Mouse (Mus musculus): ENCODE measurements around the gene Atg16l1. TPM values are rescaled to one million over a fixed set of nuclear protein-coding genes. Genes with fewer than 3 reads are reported as not detected.

Gene Atg16l1
- polyA plus RNA-seq, 1 experiment from 2014 or later = 53.6 TPM

DNA sequence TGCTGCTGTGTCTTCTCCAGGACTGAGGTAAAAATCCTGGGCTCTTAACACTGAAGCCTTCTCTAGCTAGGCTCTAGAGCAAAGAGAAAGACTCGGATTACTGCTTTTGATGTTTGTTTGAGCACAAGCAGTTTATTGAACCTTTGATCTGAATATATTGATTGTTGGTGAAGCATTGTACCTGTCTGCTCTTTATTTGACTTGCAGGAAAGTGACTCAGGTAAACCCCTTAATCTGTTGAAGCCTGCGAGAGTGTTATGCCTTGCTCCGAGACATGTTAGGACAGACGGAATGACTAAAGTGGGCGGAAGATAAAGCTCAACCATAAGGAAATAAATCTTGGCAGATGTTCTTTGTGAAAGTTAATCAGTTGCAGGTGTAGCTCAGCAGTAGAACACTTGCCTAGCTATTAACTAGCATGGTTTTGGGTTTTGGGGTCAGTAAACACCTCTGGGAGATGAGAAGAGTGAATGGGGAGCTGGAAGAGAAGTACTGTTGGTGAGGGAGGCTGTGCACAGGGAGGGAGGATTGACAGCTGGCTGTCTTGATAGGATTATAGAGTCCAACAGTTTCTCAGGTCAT is 23.6 kb downstream of the Atg16l1 start:
- ATAC-seq (ENCODE audit: low FRiP score, low read depth) = no peak
- 82% methylated on average over 5 of the region's 5 CpGs for WGBS

DNA sequence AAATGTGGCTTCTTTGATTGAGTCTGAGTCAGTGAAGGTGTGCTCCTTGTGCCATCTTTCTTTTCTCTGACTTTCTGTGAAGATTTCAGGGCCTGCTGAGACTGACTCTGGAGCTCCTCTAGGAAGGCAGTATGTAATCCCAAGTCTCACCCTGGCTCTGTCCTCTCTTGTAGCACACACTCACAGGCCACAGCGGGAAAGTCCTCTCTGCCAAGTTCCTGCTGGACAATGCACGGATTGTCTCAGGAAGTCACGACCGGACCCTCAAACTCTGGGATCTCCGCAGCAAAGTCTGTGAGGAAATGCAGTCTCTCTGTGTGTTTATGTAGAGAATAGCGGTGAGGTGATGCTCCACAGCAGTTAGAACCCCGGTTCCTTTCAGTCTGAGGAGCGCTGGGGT is 30.0 kb downstream of the Atg16l1 start:
- Histone ChIP-seq H3K4me1 (no peaks in the 10 kb centered on the region), H3K27ac (replicated peaks) (no peak overlapping the region), H3K4me3 (no peak overlapping the region), H3K9me3 (no peaks in the 10 kb centered on the region), H3K4me2 (replicated peaks) (no peak overlapping the region), H3K27me3 (no peaks in the 10 kb centered on the region), H3K36me3 (peaks cover 87% of the 10 kb centered on the region), H3K9ac (replicated peaks) (no peak overlapping the region)
- ATAC-seq (ENCODE audit: low FRiP score, low read depth) = no peak
- 95% methylated on average over 8 of the region's 8 CpGs for WGBS

More for the DNA sequence above, 23.6 kb downstream of the Atg16l1 start:
- Histone ChIP-seq H3K9ac (replicated peaks) (no peak overlapping the region), H3K27ac (replicated peaks) (no peak overlapping the region), H3K36me3 (peaks cover 98% of the 10 kb centered on the region), H3K9me3 (no peaks in the 10 kb centered on the region), H3K27me3 (no peaks in the 10 kb centered on the region), H3K4me2 (replicated peaks) (no peak overlapping the region), H3K4me1 (no peaks in the 10 kb centered on the region), H3K4me3 (no peak overlapping the region)

DNA sequence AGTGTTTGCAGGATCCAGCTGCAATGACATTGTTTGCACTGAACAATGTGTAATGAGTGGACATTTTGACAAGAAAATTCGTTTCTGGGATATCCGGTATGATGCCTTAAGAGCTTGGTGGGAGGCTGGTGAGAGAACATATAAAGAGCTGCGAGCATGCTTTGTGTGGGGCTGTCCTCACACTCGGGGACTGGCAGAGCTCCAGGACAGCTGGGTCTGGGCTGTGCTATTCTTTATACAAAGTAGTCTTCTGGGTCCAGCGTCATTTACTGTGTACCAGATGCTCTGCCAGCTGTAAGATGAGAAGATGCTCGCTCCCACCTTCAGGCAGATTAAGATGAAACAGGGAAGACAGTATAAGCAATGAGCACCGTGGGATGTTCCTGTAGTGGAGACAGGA is 30.6 kb downstream of the Atg16l1 start:
- no peaks in the 10 kb centered on the region for H3K9me3 ChIP-seq
- peaks cover 87% of the 10 kb centered on the region for H3K36me3 ChIP-seq
- no peak overlapping the region for H3K4me3 ChIP-seq
- H3K27me3 ChIP-seq = no peaks in the 10 kb centered on the region
- no peak overlapping the region for H3K27ac ChIP-seq (replicated peaks)
- WGBS = 88% methylated on average over 7 of the region's 7 CpGs
- H3K4me2 ChIP-seq (replicated peaks) = no peak overlapping the region
- H3K4me1 ChIP-seq = no peaks in the 10 kb centered on the region
- no peak for ATAC-seq (ENCODE audit: low FRiP score, low read depth)
- no peak overlapping the region for H3K9ac ChIP-seq (replicated peaks)

DNA sequence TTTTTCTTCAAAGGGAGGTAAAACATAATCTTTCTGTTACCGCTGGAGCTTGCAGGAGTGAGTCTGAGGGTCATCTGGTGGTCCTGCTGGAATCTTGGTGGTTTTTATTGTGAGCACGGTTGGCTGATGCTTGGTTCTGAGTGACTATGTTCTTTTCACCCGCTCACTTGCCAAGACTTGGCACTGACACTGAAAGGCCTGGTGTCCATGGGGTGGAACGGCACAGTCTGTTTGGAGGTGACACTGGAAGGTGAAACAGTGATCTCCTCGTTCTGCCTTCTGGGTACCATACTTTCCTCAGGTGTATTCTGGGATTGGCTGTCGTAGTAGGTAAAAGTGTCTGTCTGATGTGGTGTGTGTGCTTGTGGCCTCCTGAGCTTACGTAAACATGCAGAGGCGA is 34.0 kb downstream of the Atg16l1 start:
- no peaks in the 10 kb centered on the region for H3K4me1 ChIP-seq
- no peak overlapping the region for H3K4me2 ChIP-seq (replicated peaks)
- H3K27me3 ChIP-seq = no peaks in the 10 kb centered on the region
- 94% methylated on average over 8 of the region's 8 CpGs for WGBS
- H3K9me3 ChIP-seq = no peaks in the 10 kb centered on the region
- H3K36me3 ChIP-seq = peaks cover 73% of the 10 kb centered on the region
- H3K4me3 ChIP-seq = no peak overlapping the region
- ATAC-seq (ENCODE audit: low FRiP score, low read depth) = no peak
- no peak overlapping the region for H3K27ac ChIP-seq (replicated peaks)
- H3K9ac ChIP-seq (replicated peaks) = no peak overlapping the region

DNA sequence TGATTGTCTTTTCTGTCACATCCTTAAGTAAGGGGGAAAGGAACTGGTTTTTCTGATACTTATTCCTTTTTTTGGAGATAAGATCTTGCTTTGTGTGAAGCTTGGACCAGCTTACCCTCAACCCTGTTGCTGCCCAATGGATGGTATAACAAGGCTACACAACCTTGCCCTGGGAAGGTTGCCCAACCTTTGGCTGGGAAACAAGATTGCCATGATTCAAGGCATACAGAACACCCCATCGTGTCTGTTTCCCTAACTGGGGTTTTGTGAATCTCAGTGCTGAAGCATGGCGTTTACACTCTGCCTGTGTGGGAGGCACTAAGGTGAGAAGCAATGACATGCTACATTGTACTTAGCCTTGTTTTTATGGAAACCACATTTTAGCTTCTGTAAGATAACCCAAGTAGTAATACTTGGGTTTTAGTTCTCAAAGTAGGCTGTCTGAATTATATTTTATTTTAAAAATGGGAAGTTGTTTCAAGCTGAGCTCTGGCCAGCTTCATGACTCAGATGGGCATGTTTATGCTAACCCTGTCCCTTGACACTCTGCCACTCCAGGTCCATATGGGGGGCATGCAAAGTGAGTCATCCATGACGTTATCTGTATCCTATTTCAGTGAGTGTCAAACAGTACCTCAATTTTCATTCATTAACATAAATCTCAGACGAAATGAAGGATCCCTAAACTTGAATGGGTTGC is 36.9 kb downstream of the Atg16l1 start:
- Histone ChIP-seq H3K9ac (replicated peaks) (no peak overlapping the region), H3K27ac (replicated peaks) (no peak overlapping the region), H3K27me3 (no peaks in the 10 kb centered on the region), H3K4me2 (replicated peaks) (no peak overlapping the region), H3K4me1 (no peaks in the 10 kb centered on the region), H3K36me3 (peaks cover 44% of the 10 kb centered on the region), H3K4me3 (no peak overlapping the region), H3K9me3 (no peaks in the 10 kb centered on the region)
- no peak for ATAC-seq (ENCODE audit: low FRiP score, low read depth)
- 92% methylated on average over 4 of the region's 4 CpGs for WGBS

DNA sequence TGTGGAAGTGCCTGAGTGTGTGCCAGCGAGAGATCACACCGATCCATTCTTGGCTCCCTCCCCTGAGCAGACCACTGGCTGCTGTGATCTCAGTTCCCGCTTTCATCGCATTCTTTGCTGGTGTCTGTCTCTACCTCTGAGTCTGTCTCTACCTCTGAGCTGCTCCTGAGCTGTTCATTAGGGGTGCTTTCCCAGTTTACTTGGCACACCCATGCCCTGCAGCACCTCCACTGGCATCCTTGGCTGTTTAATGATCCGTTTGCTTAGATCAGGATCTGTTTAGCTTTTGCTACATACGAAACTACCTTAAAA is 37.4 kb downstream of the Atg16l1 start:
- Histone ChIP-seq H3K4me3 (no peak overlapping the region), H3K9me3 (no peaks in the 10 kb centered on the region), H3K36me3 (peaks cover 43% of the 10 kb centered on the region), H3K27ac (replicated peaks) (no peak overlapping the region), H3K4me1 (no peaks in the 10 kb centered on the region), H3K9ac (replicated peaks) (no peak overlapping the region), H3K4me2 (replicated peaks) (no peak overlapping the region), H3K27me3 (no peaks in the 10 kb centered on the region)
- no peak for ATAC-seq (ENCODE audit: low FRiP score, low read depth)
- WGBS = 96% methylated on average over 6 of the region's 6 CpGs

DNA sequence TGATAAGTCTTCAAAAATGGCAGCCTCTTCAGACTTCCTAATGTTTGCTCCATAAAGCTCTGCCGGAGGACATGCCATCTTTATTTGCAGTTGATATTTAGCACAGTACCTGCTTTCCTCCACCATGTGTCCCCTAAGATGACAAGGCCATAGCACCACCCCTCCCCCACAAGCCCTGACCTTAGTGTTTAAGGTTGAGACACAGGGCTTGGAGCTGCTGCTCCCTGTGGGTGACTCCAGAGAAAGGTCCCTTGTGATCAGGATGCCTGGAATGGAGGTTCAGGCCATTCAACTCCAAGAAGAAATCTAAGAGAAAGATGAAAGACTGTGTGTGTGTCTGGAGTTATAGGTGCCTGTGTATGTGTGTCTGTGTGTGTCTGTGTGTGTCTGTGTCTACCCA is 42.0 kb downstream of the Atg16l1 start:
- no peaks in the 10 kb centered on the region for H3K27me3 ChIP-seq
- H3K4me3 ChIP-seq = no peak overlapping the region
- no peaks in the 10 kb centered on the region for H3K9me3 ChIP-seq
- no peak overlapping the region for H3K4me2 ChIP-seq (replicated peaks)
- WGBS = 89% methylated on average over 1 of the region's 1 CpGs
- H3K4me1 ChIP-seq = no peaks in the 10 kb centered on the region
- H3K9ac ChIP-seq (replicated peaks) = no peak overlapping the region
- H3K27ac ChIP-seq (replicated peaks) = no peak overlapping the region
- ATAC-seq (ENCODE audit: low FRiP score, low read depth) = no peak
- peaks cover 7% of the 10 kb centered on the region for H3K36me3 ChIP-seq

DNA sequence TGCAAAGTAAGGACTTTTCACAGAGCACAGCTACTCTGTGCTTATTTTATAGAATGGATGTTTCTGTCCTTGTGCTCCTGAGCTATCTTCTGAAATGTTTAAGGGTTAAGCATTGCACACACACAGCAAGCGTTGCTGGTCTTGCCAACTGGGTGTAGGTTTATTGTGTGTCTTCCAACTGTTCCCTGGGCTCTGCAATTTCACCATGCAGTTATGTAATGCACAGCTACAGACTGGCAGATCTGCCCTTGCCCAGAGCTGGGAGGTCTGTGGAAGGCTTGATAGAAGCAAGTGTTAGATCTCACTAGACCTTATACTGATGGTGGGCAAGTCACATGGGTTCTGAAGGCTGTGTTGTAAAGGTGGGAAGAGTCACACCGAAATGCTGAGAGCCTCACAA is 42.6 kb downstream of the Atg16l1 start:
- Histone ChIP-seq H3K9me3 (no peaks in the 10 kb centered on the region), H3K4me3 (no peak overlapping the region), H3K9ac (replicated peaks) (no peak overlapping the region), H3K4me2 (replicated peaks) (no peak overlapping the region), H3K27me3 (no peaks in the 10 kb centered on the region), H3K36me3 (0 out of 2 replicates have a peak, but pooled peaks cover under 1% of the 10 kb centered on the region), H3K4me1 (no peaks in the 10 kb centered on the region), H3K27ac (replicated peaks) (no peak overlapping the region)
- 92% methylated on average over 2 of the region's 2 CpGs for WGBS
- ATAC-seq (ENCODE audit: low FRiP score, low read depth) = no peak

DNA sequence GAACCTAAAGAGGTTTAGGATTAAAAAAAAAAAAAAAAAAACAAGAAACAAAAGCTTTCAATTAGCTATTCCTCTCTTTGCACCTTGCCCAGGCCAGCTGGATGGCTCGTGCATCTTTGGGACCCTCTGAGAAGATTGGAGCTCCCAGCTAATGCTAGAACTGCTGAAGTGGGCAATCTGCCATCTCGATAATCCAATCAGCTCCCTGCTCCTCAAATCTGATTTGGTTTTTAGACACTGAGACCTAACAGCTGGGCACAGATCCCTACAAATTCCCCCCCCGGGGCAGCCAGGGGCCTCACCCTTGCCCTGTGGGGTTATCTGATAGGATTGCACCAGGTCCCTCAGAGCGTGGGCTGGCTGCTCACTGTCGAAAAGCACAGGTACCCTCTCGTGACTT is 47.9 kb downstream of the Atg16l1 start, which contains the start of gene Sag:
TSS of gene Sag (plus strand) at position 105 of the 400 bp plus-strand sequence.
- ATAC-seq (ENCODE audit: low FRiP score, low read depth) = no peak
- Histone ChIP-seq H3K4me1 (no peaks in the 10 kb centered on the region), H3K4me3 (no peak within 1 kb of the TSS), H3K4me2 (replicated peaks) (no peak within 1 kb of the TSS), H3K36me3 (no peaks in the 10 kb centered on the region), H3K27ac (replicated peaks) (no peak within 1 kb of the TSS), H3K9me3 (no peaks in the 10 kb centered on the region), H3K9ac (replicated peaks) (no peak within 1 kb of the TSS), H3K27me3 (no peaks in the 10 kb centered on the region)
- WGBS = 71% methylated on average over 6 of the region's 6 CpGs

DNA sequence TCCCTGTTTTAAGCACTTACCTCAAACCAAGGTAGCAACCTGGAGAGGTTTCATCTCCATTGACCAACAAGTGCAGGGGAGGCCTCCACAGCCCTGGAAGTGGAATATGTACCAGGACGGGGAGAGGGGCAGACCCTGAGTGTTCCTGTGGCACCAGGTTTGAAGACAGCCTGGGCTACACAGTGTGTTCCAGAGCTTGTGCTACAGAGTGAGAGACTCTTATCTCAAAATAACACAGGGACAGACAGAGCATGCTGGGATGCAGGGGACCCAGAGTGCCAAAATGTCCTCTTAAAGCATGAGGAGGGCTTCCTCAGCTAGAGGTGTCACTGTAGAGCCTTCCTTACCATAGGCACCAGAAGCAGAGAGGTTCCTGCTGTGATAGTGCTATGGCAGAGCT is 52.1 kb downstream of the Atg16l1 start:
- H3K27ac ChIP-seq (replicated peaks) = no peak overlapping the region
- H3K36me3 ChIP-seq = no peaks in the 10 kb centered on the region
- no peaks in the 10 kb centered on the region for H3K4me1 ChIP-seq
- H3K4me2 ChIP-seq (replicated peaks) = no peak overlapping the region
- H3K9me3 ChIP-seq = no peaks in the 10 kb centered on the region
- no peak for ATAC-seq (ENCODE audit: low FRiP score, low read depth)
- no peaks in the 10 kb centered on the region for H3K27me3 ChIP-seq
- WGBS = 96% methylated on average over 1 of the region's 1 CpGs
- H3K4me3 ChIP-seq = no peak overlapping the region
- no peak overlapping the region for H3K9ac ChIP-seq (replicated peaks)

DNA sequence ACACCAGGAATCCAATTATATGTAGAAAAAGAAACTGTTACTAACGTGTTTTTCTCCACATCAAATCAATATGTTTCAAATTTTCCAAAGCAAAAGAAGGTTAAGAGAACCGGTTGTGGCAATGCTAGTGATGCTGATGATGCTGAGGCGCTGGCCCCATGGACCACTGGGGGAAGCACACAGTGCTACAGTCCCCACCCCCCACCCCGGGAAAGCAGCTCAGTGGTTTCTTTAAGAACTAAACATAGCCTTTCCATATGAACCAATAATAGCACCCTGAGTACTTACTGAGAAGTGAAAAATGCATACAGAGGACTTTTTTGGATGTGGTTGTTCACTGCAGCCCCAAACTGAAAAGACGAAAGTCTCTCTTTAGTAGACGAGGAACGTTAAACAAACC is 55.7 kb downstream of the Atg16l1 start:
- 92% methylated on average over 7 of the region's 7 CpGs for WGBS
- no peak overlapping the region for H3K27ac ChIP-seq (replicated peaks)
- H3K9me3 ChIP-seq = no peaks in the 10 kb centered on the region
- no peak overlapping the region for H3K9ac ChIP-seq (replicated peaks)
- ATAC-seq (ENCODE audit: low FRiP score, low read depth) = no peak
- no peaks in the 10 kb centered on the region for H3K4me1 ChIP-seq
- no peak overlapping the region for H3K4me2 ChIP-seq (replicated peaks)
- no peaks in the 10 kb centered on the region for H3K36me3 ChIP-seq
- no peaks in the 10 kb centered on the region for H3K27me3 ChIP-seq
- no peak overlapping the region for H3K4me3 ChIP-seq

DNA sequence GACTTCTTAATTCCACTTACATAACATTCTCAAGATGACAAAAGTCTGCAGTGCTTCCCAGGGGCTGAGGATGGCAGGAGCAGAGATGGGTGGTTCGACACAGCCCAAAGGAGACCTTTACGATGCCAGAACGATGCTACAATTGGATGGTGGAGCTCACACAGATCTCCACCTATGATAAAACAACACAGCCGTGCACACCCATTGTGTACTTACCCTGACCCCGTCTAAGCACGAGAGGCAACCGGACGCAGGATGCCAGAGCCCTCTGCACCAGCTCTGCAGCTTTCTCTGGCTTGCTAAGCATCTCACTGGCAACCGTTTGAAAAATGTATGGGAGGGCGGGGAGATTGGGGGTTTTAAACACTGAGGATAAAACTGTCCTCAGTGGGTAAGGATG is 56.4 kb downstream of the Atg16l1 start:
- Histone ChIP-seq H3K9ac (replicated peaks) (no peak overlapping the region), H3K27me3 (no peaks in the 10 kb centered on the region), H3K36me3 (no peaks in the 10 kb centered on the region), H3K4me1 (no peaks in the 10 kb centered on the region), H3K27ac (replicated peaks) (no peak overlapping the region), H3K4me2 (replicated peaks) (no peak overlapping the region), H3K9me3 (no peaks in the 10 kb centered on the region), H3K4me3 (no peak overlapping the region)
- WGBS = 76% methylated on average over 10 of the region's 10 CpGs
- no peak for ATAC-seq (ENCODE audit: low FRiP score, low read depth)

DNA sequence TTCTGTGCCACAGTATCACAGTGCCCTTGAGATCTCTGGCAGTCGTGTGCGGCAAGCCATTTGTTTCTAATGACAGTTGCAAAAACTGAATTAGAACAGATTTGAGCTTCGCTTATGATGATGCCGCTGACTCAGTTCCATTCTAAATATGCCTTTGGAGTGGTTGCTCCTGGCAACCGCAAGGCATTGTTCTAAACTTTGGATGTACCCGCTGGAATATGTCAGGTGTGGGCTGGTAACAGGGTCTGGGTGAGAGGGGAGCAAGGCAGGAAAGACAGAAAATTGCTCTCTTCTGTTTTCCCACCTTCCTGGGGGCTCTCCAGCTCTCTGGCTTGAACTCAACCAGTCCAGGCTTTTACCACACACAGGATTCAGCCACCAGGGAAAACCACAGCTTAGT is 57.5 kb downstream of the Atg16l1 start:
- Histone ChIP-seq H3K9me3 (no peaks in the 10 kb centered on the region), H3K4me1 (no peaks in the 10 kb centered on the region), H3K4me3 (no peak overlapping the region), H3K9ac (replicated peaks) (no peak overlapping the region), H3K27me3 (no peaks in the 10 kb centered on the region), H3K27ac (replicated peaks) (no peak overlapping the region), H3K4me2 (replicated peaks) (no peak overlapping the region), H3K36me3 (no peaks in the 10 kb centered on the region)
- WGBS = 74% methylated on average over 6 of the region's 6 CpGs
- ATAC-seq (ENCODE audit: low FRiP score, low read depth) = no peak

Data from midbrain, embryonic 12.5 days (tissue).